In genomic region chr2:132945326-132946207, GRCm38 (mm10) we compare ENCODE assay signal across 8 mouse cellular contexts. TPM values are rescaled to one million over a fixed set of nuclear protein-coding genes. Genes with fewer than 3 reads are reported as not detected.
DNase-seq lines count a peak whose midpoint lies in the region; ATAC-seq and TF ChIP-seq lines count a peak whose summit lies in the region.

Fermt1 (minus strand) TSS chr2:132945906.

- H3K27me3 ChIP-seq in megakaryocyte, embryonic 14.5 days (replicated peaks), result peaks cover 45% of the 10 kb centered on the region
- H3K27me3 ChIP-seq in forebrain, embryonic 11.5 days (ENCODE audit: control insufficient read depth, insufficient read depth, low read length), result peaks cover 35% of the 10 kb centered on the region
- peaks cover 47% of the 10 kb centered on the region for H3K27me3 ChIP-seq in midbrain, embryonic 12.5 days

- no peak for ATAC-seq in megakaryocyte, adult 5-6 weeks (ENCODE audit: poor library complexity, severe bottlenecking)
- ATAC-seq in forebrain, embryonic 11.5 days (replicated peaks; ENCODE audit: low FRiP score), result peak; percentile 70
- peak; percentile 74 for ATAC-seq in midbrain, embryonic 12.5 days (ENCODE audit: low FRiP score, low read depth)

- H3K9me3 ChIP-seq in megakaryocyte, embryonic 14.5 days, result no peaks in the 10 kb centered on the region
- H3K9me3 ChIP-seq in forebrain, embryonic 11.5 days (ENCODE audit: control insufficient read depth, low read length), result no peaks in the 10 kb centered on the region
- no peaks in the 10 kb centered on the region for H3K9me3 ChIP-seq in midbrain, embryonic 12.5 days

- 4% methylated on average over 37 of the region's 37 CpGs for WGBS in forebrain, embryonic 11.5 days
- WGBS in midbrain, embryonic 12.5 days, result 5% methylated on average over 37 of the region's 37 CpGs

- H3K9ac ChIP-seq in forebrain, embryonic 11.5 days (ENCODE audit: low read length), result peak within 1 kb of the TSS; percentile 17
- peak within 1 kb of the TSS; percentile 34; the same call in 1 of the 2 replicates for H3K9ac ChIP-seq in midbrain, embryonic 12.5 days (replicated peaks)

- no peak within 1 kb of the TSS for H3K27ac ChIP-seq in forebrain, embryonic 11.5 days (ENCODE audit: low read depth, low read length)
- H3K27ac ChIP-seq in midbrain, embryonic 12.5 days (replicated peaks), result no peak within 1 kb of the TSS
- no peak within 1 kb of the TSS for H3K27ac ChIP-seq in left cerebral cortex, adult 2 months

- H3K4me3 ChIP-seq in megakaryocyte, embryonic 14.5 days (replicated peaks), result peak within 1 kb of the TSS; percentile 87
- peak within 1 kb of the TSS; percentile 30 for H3K4me3 ChIP-seq in forebrain, embryonic 11.5 days (ENCODE audit: low read depth, low read length)
- H3K4me3 ChIP-seq in midbrain, embryonic 12.5 days, result peak within 1 kb of the TSS; percentile 44
- H3K4me3 ChIP-seq in left cerebral cortex, adult 2 months, result no peak within 1 kb of the TSS

- H3K4me1 ChIP-seq in megakaryocyte, embryonic 14.5 days, result peaks cover 16% of the 10 kb centered on the region
- peaks cover 2% of the 10 kb centered on the region; the same call in 1 of the 2 replicates for H3K4me1 ChIP-seq in forebrain, embryonic 11.5 days (replicated peaks; ENCODE audit: control insufficient read depth, insufficient read depth, low read length)
- H3K4me1 ChIP-seq in midbrain, embryonic 12.5 days, result peaks cover 14% of the 10 kb centered on the region

- TF ChIP-seq CTCF in left cerebral cortex, adult 2 months (IDR thresholded peaks at IDR 0.05), result no peak

- intact Hi-C loops in left cerebral cortex, postnatal 36 days (cut with DNase I), result no loop called here
- intact Hi-C loops in left cerebral cortex, adult 2 months (cut with DNase I), result no loop called here

- H3K4me2 ChIP-seq in forebrain, embryonic 11.5 days (ENCODE audit: low read depth, low read length, severe bottlenecking), result peak within 1 kb of the TSS; percentile 60
- peak within 1 kb of the TSS; percentile 73 for H3K4me2 ChIP-seq in midbrain, embryonic 12.5 days (replicated peaks)

- peak; percentile 74 for DNase-seq in forebrain, embryonic 11.5 days (ENCODE audit: low spot score)
- peak; percentile 64 for DNase-seq in kidney, adult 9 months
- peak; percentile 69 for DNase-seq in yolk sac, embryonic 10.5 days (ENCODE audit: low spot score)
- DNase-seq in left cerebral cortex, postnatal 36 days (ENCODE audit: low spot score in 2 of 2), result no peak
- no peak for DNase-seq in left cerebral cortex, adult 2 months (ENCODE audit: extremely low spot score in 1 of 2, low spot score in 2 of 2)

- no peaks in the 10 kb centered on the region for H3K36me3 ChIP-seq in megakaryocyte, embryonic 14.5 days (replicated peaks; ENCODE audit: low read length)
- no peaks in the 10 kb centered on the region for H3K36me3 ChIP-seq in forebrain, embryonic 11.5 days (ENCODE audit: control insufficient read depth, insufficient read depth, low read length)
- no peaks in the 10 kb centered on the region for H3K36me3 ChIP-seq in midbrain, embryonic 12.5 days

RNA-seq across cellular contexts. Expression of gene Fermt1, which starts in this region (rescaled TPM):
- not detected in 2 replicates for polyA plus RNA-seq in megakaryocyte, embryonic 14.5 days (2012; ENCODE audit: insufficient read depth, low replicate concordance)
- total RNA-seq in megakaryocyte, adult 5-6 weeks (2015), result not detected in 2 replicates
- total RNA-seq in megakaryocyte, adult 5-6 weeks (2017), result not detected in 2 replicates
- 3.2 TPM in 2 replicates for polyA plus RNA-seq in forebrain, embryonic 11.5 days (2014; fragmentation: Nextera tagmentation; extraction: Ambion mirVana)
- 0.60 and 0.73 TPM in 2 replicates for polyA plus RNA-seq in midbrain, embryonic 12.5 days (2016; fragmentation: Nextera tagmentation; extraction: Ambion mirVana)
- total RNA-seq in left cerebral cortex, postnatal 36 days (2021), result 1 to 10 TPM in 1 of 2 experiments, under 1 TPM in 1; 0.84 to 1.7 TPM
- under 1 TPM; 0.40 to 0.59 TPM for total RNA-seq in left cerebral cortex, adult 2 months (2021)

Comparison
In these comparisons a context has a peak if more than half of its experiments do, and no peak if none do; other contexts are left out.
1. Peak in ATAC-seq, H3K4me3 ChIP-seq, H3K9ac ChIP-seq and H3K4me2 ChIP-seq in midbrain, embryonic 12.5 days; RNA of the gene not detected or under 1 TPM.
2. DNase-seq: peak in forebrain, embryonic 11.5 days (single experiment), kidney, adult 9 months (single experiment) and yolk sac, embryonic 10.5 days (single experiment); none in left cerebral cortex, postnatal 36 days (0 of 2) and left cerebral cortex, adult 2 months (0 of 2).